8 mouse cellular contexts compared by ENCODE assay signal in genomic region chr12:56344771-56345314, GRCm38 (mm10). TPM values are rescaled to one million over a fixed set of nuclear protein-coding genes. Genes with fewer than 3 reads are reported as not detected.
A peak's percentile ranks its signal among the peaks of the same experiment; 100 is the strongest.
DNase-seq lines count a peak whose midpoint lies in the region; ATAC-seq and TF ChIP-seq lines count a peak whose summit lies in the region.

No protein-coding gene starts in this region.

- ATAC-seq in kidney, embryonic 16.5 days (ENCODE audit: low FRiP score, low TSS enrichment) = no peak
- ATAC-seq in hindbrain, postnatal 0 days = no peak
- no peak for ATAC-seq in midbrain, postnatal 0 days (ENCODE audit: low FRiP score)

- H3K9me3 ChIP-seq in kidney, embryonic 16.5 days (ENCODE audit: low read length) = no peaks in the 10 kb centered on the region
- H3K9me3 ChIP-seq in hindbrain, postnatal 0 days (ENCODE audit: low read length) = no peaks in the 10 kb centered on the region
- H3K9me3 ChIP-seq in midbrain, postnatal 0 days (ENCODE audit: low read length) = no peaks in the 10 kb centered on the region

- H3K9ac ChIP-seq in kidney, embryonic 16.5 days (replicated peaks; ENCODE audit: low read length) = peak overlapping the region; percentile 96
- H3K9ac ChIP-seq in hindbrain, postnatal 0 days (replicated peaks; ENCODE audit: low read length) = peak overlapping the region; percentile 82
- peak overlapping the region; percentile 94 for H3K9ac ChIP-seq in midbrain, postnatal 0 days (replicated peaks; ENCODE audit: low read length, poor library complexity, severe bottlenecking)

- peak overlapping the region; percentile 77 for H3K4me3 ChIP-seq in kidney, embryonic 16.5 days (ENCODE audit: low read length)
- H3K4me3 ChIP-seq in brown adipose tissue, adult 24 weeks (ENCODE audit: insufficient read depth, low read depth, low read length) = peak overlapping the region; percentile 100
- H3K4me3 ChIP-seq in hindbrain, postnatal 0 days (ENCODE audit: low read length) = peak overlapping the region; percentile 96
- H3K4me3 ChIP-seq in midbrain, postnatal 0 days (ENCODE audit: low read depth, low read length) = peak overlapping the region; percentile 93

- no peaks in the 10 kb centered on the region for H3K27me3 ChIP-seq in kidney, embryonic 16.5 days (ENCODE audit: insufficient read depth, low read length)
- no peaks in the 10 kb centered on the region for H3K27me3 ChIP-seq in hindbrain, postnatal 0 days (ENCODE audit: insufficient read depth, low read length)
- H3K27me3 ChIP-seq in midbrain, postnatal 0 days (ENCODE audit: insufficient read depth, low read length) = no peaks in the 10 kb centered on the region

- H3K4me1 ChIP-seq in kidney, embryonic 16.5 days (ENCODE audit: insufficient read depth, low read length) = peaks cover 3% of the 10 kb centered on the region; the same call in 1 of the 2 replicates
- no peaks in the 10 kb centered on the region for H3K4me1 ChIP-seq in brown adipose tissue, adult 24 weeks (ENCODE audit: control insufficient read depth, insufficient read depth, insufficient read length, low read length)
- peaks cover 4% of the 10 kb centered on the region; the same call in 1 of the 2 replicates for H3K4me1 ChIP-seq in hindbrain, postnatal 0 days (ENCODE audit: insufficient read depth, low read length)
- H3K4me1 ChIP-seq in midbrain, postnatal 0 days (ENCODE audit: insufficient read depth, low read length) = no peaks in the 10 kb centered on the region

- 2% methylated on average over 5 of the region's 5 CpGs for WGBS in kidney, embryonic 16.5 days
- 4% methylated on average over 5 of the region's 5 CpGs for WGBS in hindbrain, postnatal 0 days
- WGBS in midbrain, postnatal 0 days = 3% methylated on average over 5 of the region's 5 CpGs

- H3K36me3 ChIP-seq in kidney, embryonic 16.5 days (ENCODE audit: insufficient read depth, low read length) = no peaks in the 10 kb centered on the region
- no peaks in the 10 kb centered on the region for H3K36me3 ChIP-seq in hindbrain, postnatal 0 days (ENCODE audit: insufficient read depth, low read length)
- H3K36me3 ChIP-seq in midbrain, postnatal 0 days (ENCODE audit: insufficient read depth, low read length) = no peaks in the 10 kb centered on the region

- no peak for TF ChIP-seq CTCF in hindbrain, postnatal 0 days (IDR thresholded peaks at IDR 0.05; ENCODE audit: low read depth)
- TF ChIP-seq CTCF in midbrain, postnatal 0 days (IDR thresholded peaks at IDR 0.05) = no peak

- DNase-seq in kidney, adult 18-20 months = no peak
- DNase-seq in hindbrain, postnatal 0 days (ENCODE audit: low spot score) = no peak
- DNase-seq in midbrain, postnatal 0 days (ENCODE audit: low spot score) = no peak
- DNase-seq in urinary bladder, postnatal 10 days (ENCODE audit: low spot score) = no peak
- no peak for DNase-seq in lung, postnatal 36 days
- DNase-seq in adrenal gland, adult 8-10 months = no peak

- H3K4me2 ChIP-seq in kidney, embryonic 16.5 days (replicated peaks; ENCODE audit: low read depth, low read length) = peak overlapping the region; percentile 48
- H3K4me2 ChIP-seq in hindbrain, postnatal 0 days (ENCODE audit: low read depth, low read length) = peak overlapping the region; percentile 69
- peak overlapping the region; percentile 66 for H3K4me2 ChIP-seq in midbrain, postnatal 0 days (ENCODE audit: low read depth, low read length, poor library complexity, severe bottlenecking)

- H3K27ac ChIP-seq in kidney, embryonic 16.5 days (ENCODE audit: low read length) = no peak overlapping the region
- no peak overlapping the region for H3K27ac ChIP-seq in brown adipose tissue, adult 24 weeks (replicated peaks; ENCODE audit: low read depth, low read length)
- no peak overlapping the region for H3K27ac ChIP-seq in hindbrain, postnatal 0 days
- H3K27ac ChIP-seq in midbrain, postnatal 0 days (ENCODE audit: low read depth, low read length) = no peak overlapping the region

RNA-seq across cellular contexts. Expression of gene Mbip, which starts 0.9 kb away (rescaled TPM):
- polyA plus RNA-seq in kidney, embryonic 16.5 days (2015; fragmentation: Nextera tagmentation; extraction: Ambion mirVana) = 36.7 and 39.9 TPM in 2 replicates
- polyA plus RNA-seq in brown adipose tissue, adult 24 weeks (2012; ENCODE audit: insufficient read depth, insufficient read length, missing spikeins) = 8.8 and 10.7 TPM in 2 replicates
- total RNA-seq in hindbrain, postnatal 0 days (2014; rRNA removed) = 18.0 and 42.0 TPM in 2 replicates
- 34.4 and 36.1 TPM in 2 replicates for polyA plus RNA-seq in hindbrain, postnatal 0 days (2015; fragmentation: Nextera tagmentation; extraction: Ambion mirVana)
- 18.3 and 29.5 TPM in 2 replicates for total RNA-seq in midbrain, postnatal 0 days (2014; rRNA removed)
- polyA plus RNA-seq in midbrain, postnatal 0 days (2015; fragmentation: Nextera tagmentation; extraction: Ambion mirVana) = 33.8 and 35.2 TPM in 2 replicates
- 10 to 100 TPM; 15.5 to 22.9 (median 18.3) TPM for total RNA-seq in adrenal gland, adult 8-10 months (2022)
